Mouse (Mus musculus) G1E (cell line): ENCODE data around the gene Gm21958.

Experiments used
- CTCF ChIP-seq: IDR thresholded peaks from 2 replicates; pipeline ENCODE4 v1.5.1; 2012; ENCODE audit warnings: low read depth, low read length, inconsistent platforms, mixed read lengths
- POLR2AphosphoS5 ChIP-seq: IDR thresholded peaks from 2 replicates; pipeline ENCODE4 v1.6.1; 2012; ENCODE audit warnings: low read depth, low read length, inconsistent platforms; ENCODE audit not compliant: insufficient replicate concordance
- TAL1 ChIP-seq: conservative IDR thresholded peaks from 2 replicates; pipeline ENCODE4 v1.6.1; 2012; ENCODE audit warnings: low read depth, low read length, inconsistent platforms, mixed read lengths

DNA sequence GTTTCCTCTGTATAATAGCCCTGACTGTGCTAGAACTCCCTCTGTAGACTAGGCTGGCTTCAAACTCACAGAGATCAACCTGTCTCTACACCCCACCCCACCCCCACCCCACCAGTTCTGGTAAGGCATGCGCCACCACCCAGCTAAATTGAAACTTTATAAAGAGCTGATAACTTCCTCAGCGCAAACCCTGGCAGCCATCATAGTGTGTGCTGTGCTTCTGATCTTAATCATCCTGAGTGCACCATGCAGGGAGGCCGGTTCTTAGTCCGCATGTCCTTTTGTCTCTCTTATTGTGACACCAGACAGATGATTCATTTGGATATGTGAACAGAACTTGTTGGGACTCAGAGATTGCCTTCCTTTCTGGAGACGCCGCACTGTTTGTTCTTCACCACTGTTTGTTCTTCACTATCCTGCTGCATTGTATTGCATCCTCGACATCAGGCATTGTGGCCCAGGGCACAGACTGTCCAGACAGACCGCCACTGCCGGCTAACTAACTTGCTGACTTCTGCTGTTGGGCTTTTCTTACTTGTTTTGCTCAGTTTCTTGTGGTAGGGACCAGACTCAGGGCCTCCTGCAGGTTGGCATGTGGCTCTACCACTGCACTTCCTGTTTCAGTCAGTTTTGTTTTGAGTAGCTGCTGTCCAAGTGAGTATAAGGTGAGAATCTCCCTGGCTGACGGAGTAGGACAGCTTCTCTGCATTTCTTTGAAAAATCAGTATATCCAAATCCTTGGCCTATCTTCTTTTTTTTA, 9.8 kb upstream of the Gm21958 start:
- TF ChIP-seq CTCF (no peak), POLR2AphosphoS5 (no peak), TAL1 (no peak)
